Mouse (Mus musculus) intestine, embryonic 16.5 days (tissue): ENCODE data around the gene Mprip. TPM values are rescaled to one million over a fixed set of nuclear protein-coding genes. Genes with fewer than 3 reads are reported as not detected.

Experiments used
- ATAC-seq: fragments of 200-750 bp; cut with Nextera tagmentation; 2 replicates; pipeline ENCODE4 v1.8.0; 2017; ENCODE audit warnings: moderate TSS enrichment, moderate library complexity
- H3K27ac ChIP-seq: fragments of 300-500 bp; sonication (generic); 2 replicates; pipeline ENCODE4 v1.5.1; 2014; ENCODE audit warnings: mild to moderate bottlenecking, low read length
- H3K27me3 ChIP-seq: fragments of 300-500 bp; sonication (generic); replicated peaks from 2 replicates; pipeline ENCODE4 v1.6.1; 2014; ENCODE audit warnings: low read length, control low read depth, mixed read lengths; ENCODE audit not compliant: control insufficient read depth, insufficient read depth
- H3K36me3 ChIP-seq: fragments of 300-500 bp; sonication (generic); 2 replicates; pipeline ENCODE4 v1.6.1; 2014; ENCODE audit warnings: low read length, control low read depth; ENCODE audit not compliant: control insufficient read depth, insufficient read depth
- H3K4me1 ChIP-seq: fragments of 300-500 bp; sonication (generic); 2 replicates; pipeline ENCODE4 v1.6.1; 2014; ENCODE audit warnings: low read length, control low read depth, mixed read lengths; ENCODE audit not compliant: control insufficient read depth, insufficient read depth
- H3K4me2 ChIP-seq: fragments of 300-500 bp; sonication (generic); 2 replicates; pipeline ENCODE4 v1.6.1; 2014; ENCODE audit warnings: low read depth, low read length, control low read depth
- H3K4me3 ChIP-seq: fragments of 300-500 bp; sonication (generic); 2 replicates; pipeline ENCODE4 v1.5.1; 2014; ENCODE audit warnings: mild to moderate bottlenecking, low read length
- H3K9ac ChIP-seq: fragments of 300-500 bp; sonication (generic); 2 replicates; pipeline ENCODE4 v1.6.1; 2014; ENCODE audit warnings: low read depth, low read length
- H3K9me3 ChIP-seq: fragments of 300-500 bp; sonication (generic); 2 replicates; pipeline ENCODE4 v1.6.1; 2016; ENCODE audit warnings: low read length, control low read depth; ENCODE audit not compliant: control insufficient read depth
- WGBS: fragments of 180-500 bp; shearing (Covaris S2); extraction: QIAGEN DNeasy Blood & Tissue Kit; methylation state at CpG from one replicate; pipeline ENCODE4 v1.1.7; 2014; 5-methylcytosine and 5-hydroxymethylcytosine counted together
- polyA plus RNA-seq: library from polyadenylated mRNA; unstranded; fragments of >200 nt; fragmentation: Nextera tagmentation; extraction: Ambion mirVana; gene quantifications from 2 replicates; pipeline ENCODE4 v1.2.1, GENCODE M21; 2015

Mprip gene
- polyA plus RNA-seq, 1 experiment from 2014 or later, result 25.2 TPM

DNA sequence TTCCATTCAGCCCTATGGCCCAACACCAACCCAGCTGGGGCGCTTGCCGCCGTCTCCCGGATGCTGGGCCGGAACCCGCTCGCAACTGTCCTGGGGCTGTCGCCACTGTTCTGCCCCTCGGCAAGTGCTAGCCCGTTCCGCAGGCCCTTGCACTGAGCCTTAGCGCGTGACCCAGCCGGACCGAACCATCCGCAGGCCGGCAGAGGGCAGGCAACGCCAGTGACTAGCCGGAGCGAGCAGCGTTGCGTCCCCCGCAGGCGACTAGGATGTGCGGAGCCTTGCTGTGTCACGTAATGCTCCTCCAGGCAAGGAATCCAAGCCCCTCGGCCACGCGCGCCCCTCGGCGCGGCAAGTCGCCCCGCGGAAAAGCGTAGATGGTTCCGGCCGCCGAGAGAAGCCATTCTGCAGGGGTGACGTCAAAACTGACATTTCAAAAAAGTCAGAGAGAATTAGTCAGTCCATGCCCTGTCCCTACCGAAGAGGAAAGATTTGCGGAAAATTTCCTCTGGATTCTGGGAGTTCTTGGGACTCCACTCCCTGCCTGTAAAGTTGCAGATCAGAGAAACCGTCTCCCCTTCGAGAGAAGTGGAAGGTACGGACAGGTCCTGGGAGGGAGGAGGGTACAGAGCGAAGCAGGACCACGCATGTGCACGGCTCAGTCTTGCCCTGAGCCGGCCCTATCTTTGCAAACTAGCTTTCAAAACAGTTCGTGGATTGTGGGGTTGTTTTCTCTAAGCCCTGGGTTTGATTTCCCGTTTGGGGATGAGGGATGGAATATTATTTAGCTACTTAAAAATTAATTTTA is 148.8 kb downstream of the Mprip start, which contains the start of gene Flcn:
Gene Flcn (minus strand): TSS at position 347 of the 805 bp plus-strand sequence.
- H3K27me3 ChIP-seq, result no peaks in the 10 kb centered on the region
- under 1% methylated on average over 52 of the region's 52 CpGs for WGBS
- peak within 1 kb of the TSS; percentile 94 for H3K27ac ChIP-seq

DNA sequence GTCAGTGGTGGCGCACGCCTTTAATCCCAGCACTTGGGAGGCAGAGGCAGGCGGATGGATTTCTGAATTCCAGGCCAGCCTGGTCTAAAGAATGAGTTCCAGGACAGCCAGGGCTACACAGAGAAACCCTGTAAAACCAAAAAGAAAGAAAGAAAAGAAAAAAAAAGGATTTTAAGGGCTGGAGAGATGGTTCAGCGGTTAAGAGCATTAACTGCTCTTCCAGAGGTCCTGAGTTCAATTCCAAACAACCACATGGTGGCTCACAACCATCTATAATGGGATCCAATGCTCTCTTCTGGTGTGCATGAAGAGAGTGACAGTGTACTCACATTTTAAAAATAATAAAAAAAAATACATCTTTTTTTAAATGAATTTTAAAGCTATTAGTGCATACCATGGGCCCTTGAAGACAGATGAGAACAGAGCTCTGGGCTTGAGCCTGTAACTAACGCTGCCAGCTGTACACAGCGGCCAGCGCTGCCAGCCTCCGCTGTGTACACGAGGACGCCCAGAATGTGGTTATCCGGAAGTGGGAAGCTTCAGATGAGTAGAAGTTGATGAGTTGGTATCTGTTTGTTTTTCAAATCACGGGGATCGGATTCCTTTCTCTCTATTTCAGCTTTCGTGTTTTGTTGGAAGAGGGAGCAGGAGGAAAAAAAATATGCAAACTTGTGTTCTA is 149.5 kb downstream of the Mprip start:
- Histone ChIP-seq H3K4me3 (peak overlapping the region; percentile 69), H3K9me3 (no peaks in the 10 kb centered on the region), H3K9ac (peak overlapping the region; percentile 95), H3K4me2 (peak overlapping the region; percentile 66), H3K36me3 (peaks cover 5% of the 10 kb centered on the region; the same call in 1 of the 2 replicates), H3K4me1 (peaks cover 6% of the 10 kb centered on the region), H3K27me3 (no peaks in the 10 kb centered on the region), H3K27ac (peak overlapping the region; percentile 46; the same call in 1 of the 2 replicates)
- no peak for ATAC-seq
- WGBS, result 59% methylated on average over 14 of the region's 14 CpGs

More for the DNA sequence above, 148.8 kb downstream of the Mprip start, which contains the start of gene Flcn:
- peak within 1 kb of the TSS; percentile 69 for H3K4me3 ChIP-seq
- peaks cover 7% of the 10 kb centered on the region; the same call in 1 of the 2 replicates for H3K36me3 ChIP-seq
- peak; percentile 95 for ATAC-seq
- peak within 1 kb of the TSS; percentile 66 for H3K4me2 ChIP-seq
- no peaks in the 10 kb centered on the region for H3K9me3 ChIP-seq
- H3K9ac ChIP-seq, result peak within 1 kb of the TSS; percentile 95
- H3K4me1 ChIP-seq, result peaks cover 6% of the 10 kb centered on the region

DNA sequence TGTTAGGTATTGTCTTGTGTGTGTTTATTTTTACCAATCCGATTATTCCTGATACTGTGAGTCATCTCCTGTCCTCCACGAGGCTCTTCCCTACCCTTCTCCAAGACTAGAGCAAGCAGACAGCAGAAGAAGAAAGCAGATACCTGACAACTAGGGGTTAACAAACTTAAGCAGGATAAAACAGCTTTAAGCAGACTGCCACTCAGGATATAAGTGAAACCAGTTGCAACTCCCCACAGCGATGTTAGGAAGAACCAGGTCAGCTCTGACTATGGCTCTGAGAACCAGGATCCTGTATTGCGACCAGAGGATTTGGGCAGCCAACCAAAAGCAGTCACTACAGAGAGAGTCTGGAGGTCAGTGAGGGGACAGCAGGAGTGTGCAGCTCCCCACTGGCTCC is 150.1 kb downstream of the Mprip start:
- H3K9ac ChIP-seq, result 0 out of 2 replicates have a peak overlapping the region, but pooled peaks have one; percentile 21
- H3K27ac ChIP-seq, result no peak overlapping the region
- no peak overlapping the region for H3K4me3 ChIP-seq
- peaks cover 6% of the 10 kb centered on the region for H3K4me1 ChIP-seq
- no peak for ATAC-seq
- no peaks in the 10 kb centered on the region for H3K27me3 ChIP-seq
- no peaks in the 10 kb centered on the region for H3K36me3 ChIP-seq
- 56% methylated on average over 4 of the region's 4 CpGs for WGBS
- no peaks in the 10 kb centered on the region for H3K9me3 ChIP-seq
- H3K4me2 ChIP-seq, result peak overlapping the region; percentile 66; the same call in 1 of the 2 replicates

DNA sequence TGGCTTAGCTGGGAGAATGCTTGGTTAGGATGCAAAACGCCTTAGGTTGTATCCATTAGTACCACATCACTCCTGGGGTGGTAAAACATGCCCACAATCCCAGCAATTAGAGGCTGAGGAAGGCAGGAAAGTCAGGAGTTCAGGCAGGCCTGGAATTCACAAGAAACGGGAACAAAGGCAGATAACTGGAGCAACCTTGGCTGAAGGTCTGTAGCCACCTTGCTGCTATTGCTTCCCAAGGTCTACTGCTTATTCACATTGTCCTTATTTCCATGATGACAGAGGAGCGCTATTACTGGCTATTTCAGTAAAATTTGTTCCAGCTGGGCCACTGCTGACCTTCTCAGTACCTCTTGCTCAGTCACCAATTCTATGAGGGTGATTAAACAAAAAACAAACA is 152.2 kb downstream of the Mprip start:
- no peak overlapping the region for H3K27ac ChIP-seq
- peaks cover 1% of the 10 kb centered on the region; the same call in 1 of the 2 replicates for H3K36me3 ChIP-seq
- no peak overlapping the region for H3K4me3 ChIP-seq
- H3K27me3 ChIP-seq, result no peaks in the 10 kb centered on the region
- no peaks in the 10 kb centered on the region for H3K9me3 ChIP-seq
- WGBS, result 60% methylated on average over 3 of the region's 3 CpGs
- no peak for ATAC-seq
- H3K4me2 ChIP-seq, result no peak overlapping the region
- no peak overlapping the region for H3K9ac ChIP-seq
- peaks cover 6% of the 10 kb centered on the region for H3K4me1 ChIP-seq

DNA sequence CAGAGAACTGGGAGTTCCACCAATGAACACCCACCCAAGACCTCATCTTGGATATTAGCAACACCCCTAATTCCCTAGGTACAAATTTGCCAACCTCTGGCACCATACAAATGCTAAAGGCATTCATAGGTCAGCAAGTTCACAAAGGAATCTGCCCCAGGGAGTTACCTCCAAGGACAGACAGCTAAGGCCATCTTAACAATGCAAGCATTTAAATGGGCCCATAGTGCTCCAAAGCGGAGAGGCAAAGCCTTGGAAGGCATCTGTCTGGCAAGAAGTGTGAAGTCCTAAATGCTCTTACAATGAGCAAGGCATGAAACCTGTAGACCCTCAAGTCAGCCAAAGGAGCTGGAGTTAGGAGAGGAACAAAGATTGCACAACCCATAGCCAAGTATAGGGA is 153.2 kb downstream of the Mprip start:
- Histone ChIP-seq H3K4me3 (no peak overlapping the region), H3K27ac (no peak overlapping the region), H3K9me3 (no peaks in the 10 kb centered on the region), H3K9ac (no peak overlapping the region), H3K27me3 (no peaks in the 10 kb centered on the region), H3K4me2 (no peak overlapping the region), H3K36me3 (peaks cover 9% of the 10 kb centered on the region), H3K4me1 (no peaks in the 10 kb centered on the region)
- WGBS, result 97% methylated on average over 1 of the region's 1 CpGs
- ATAC-seq, result no peak

DNA sequence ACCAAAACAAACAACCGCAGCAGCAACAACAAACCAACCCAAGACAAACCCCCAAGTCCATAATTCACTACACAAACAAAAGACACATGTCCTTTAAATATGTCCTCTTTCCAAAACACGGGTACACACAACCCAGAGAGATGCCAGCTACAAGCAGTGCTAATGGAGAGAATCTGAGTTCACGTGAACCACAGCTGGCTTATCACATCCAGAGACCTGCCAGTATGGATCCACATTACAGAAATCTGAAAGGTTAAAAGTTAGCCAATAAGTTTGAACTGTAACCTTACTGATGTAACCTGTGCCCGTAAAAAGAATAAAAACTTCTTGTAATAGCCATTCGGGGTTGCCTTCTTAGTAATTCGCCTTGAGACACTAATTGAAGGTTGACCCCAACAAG is 153.8 kb downstream of the Mprip start:
- H3K27ac ChIP-seq, result no peak overlapping the region
- H3K9me3 ChIP-seq, result no peaks in the 10 kb centered on the region
- no peak for ATAC-seq
- no peak overlapping the region for H3K9ac ChIP-seq
- 83% methylated on average over 6 of the region's 6 CpGs for WGBS
- H3K27me3 ChIP-seq, result no peaks in the 10 kb centered on the region
- no peak overlapping the region for H3K4me3 ChIP-seq
- no peak overlapping the region for H3K4me2 ChIP-seq
- H3K36me3 ChIP-seq, result peaks cover 13% of the 10 kb centered on the region
- no peaks in the 10 kb centered on the region for H3K4me1 ChIP-seq

DNA sequence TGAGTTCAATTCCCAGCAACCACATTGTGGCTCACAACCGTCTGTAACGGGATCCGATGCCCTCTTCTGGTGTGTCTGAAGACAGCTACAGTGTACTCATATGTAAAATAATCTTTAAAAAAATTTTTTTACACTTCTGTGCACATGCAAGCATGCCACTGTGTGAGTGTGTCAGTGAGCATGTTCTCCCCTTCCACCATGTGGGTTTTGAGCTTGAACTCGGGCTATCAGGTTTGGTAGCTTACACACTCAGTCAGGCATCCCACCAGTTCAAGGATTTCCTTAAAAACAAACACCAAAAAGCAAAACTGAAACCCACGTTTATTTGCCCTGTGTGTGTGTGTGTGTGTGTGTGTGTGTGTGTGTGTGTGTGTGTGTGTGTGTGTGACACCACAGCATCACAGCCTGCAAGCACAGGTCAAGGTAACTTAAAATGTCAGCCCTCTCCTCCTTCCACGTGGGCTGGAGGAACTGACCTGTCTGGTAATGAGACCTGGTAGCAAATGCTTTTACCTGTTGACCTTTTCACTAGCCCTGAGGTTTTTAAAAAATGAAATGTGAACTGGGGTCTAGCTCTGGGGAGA is 154.5 kb downstream of the Mprip start:
- Histone ChIP-seq H3K9ac (no peak overlapping the region), H3K4me1 (no peaks in the 10 kb centered on the region), H3K9me3 (no peaks in the 10 kb centered on the region), H3K4me2 (no peak overlapping the region), H3K27ac (no peak overlapping the region), H3K27me3 (no peaks in the 10 kb centered on the region), H3K36me3 (peaks cover 13% of the 10 kb centered on the region), H3K4me3 (no peak overlapping the region)
- ATAC-seq, result no peak
- WGBS, result 85% methylated on average over 6 of the region's 6 CpGs

DNA sequence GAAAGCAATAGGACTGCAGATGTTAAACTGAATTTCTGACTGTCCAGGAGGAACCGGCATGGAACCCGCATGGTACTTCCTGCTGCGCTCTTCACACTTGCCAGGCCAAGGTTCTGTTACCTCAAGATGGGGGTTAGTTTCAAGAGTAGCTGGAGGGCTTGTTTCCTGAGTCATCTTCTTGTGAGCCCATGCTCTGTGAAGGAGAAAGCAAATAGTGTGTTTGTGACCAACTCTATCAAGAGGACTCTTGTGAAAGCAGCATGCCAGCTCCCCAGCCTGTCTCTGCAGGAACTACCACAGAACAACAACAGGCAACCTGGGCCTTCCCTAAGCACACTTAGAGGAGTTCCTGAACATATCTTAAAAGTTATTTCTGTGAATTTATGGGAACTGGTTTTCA is 156.8 kb downstream of the Mprip start:
- Histone ChIP-seq H3K9me3 (no peaks in the 10 kb centered on the region), H3K4me1 (no peaks in the 10 kb centered on the region), H3K27me3 (no peaks in the 10 kb centered on the region), H3K36me3 (peaks cover 17% of the 10 kb centered on the region), H3K4me2 (no peak overlapping the region), H3K27ac (no peak overlapping the region), H3K9ac (no peak overlapping the region), H3K4me3 (no peak overlapping the region)
- WGBS, result 94% methylated on average over 3 of the region's 3 CpGs
- no peak for ATAC-seq

DNA sequence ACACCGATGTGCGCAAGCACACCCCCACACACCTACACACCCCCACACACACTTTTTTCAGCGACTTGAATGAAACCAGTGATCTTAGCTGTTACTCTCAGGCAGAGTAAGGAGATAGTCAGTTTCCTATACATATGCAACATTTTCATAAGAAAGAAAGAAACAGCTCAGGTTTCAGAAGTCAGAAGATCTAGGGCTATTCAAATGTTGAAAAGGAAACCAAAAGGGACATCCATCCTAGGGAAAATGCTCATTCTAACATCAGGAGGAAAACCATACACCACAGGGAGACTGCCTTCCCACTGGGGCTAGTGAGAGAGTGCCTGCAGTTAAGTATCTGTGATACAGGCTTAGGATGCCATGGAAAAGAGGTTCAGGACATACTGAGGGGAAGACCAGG is 160.5 kb downstream of the Mprip start:
- no peak overlapping the region for H3K27ac ChIP-seq
- H3K4me1 ChIP-seq, result no peaks in the 10 kb centered on the region
- no peaks in the 10 kb centered on the region for H3K27me3 ChIP-seq
- H3K9me3 ChIP-seq, result no peaks in the 10 kb centered on the region
- no peak overlapping the region for H3K4me2 ChIP-seq
- H3K4me3 ChIP-seq, result no peak overlapping the region
- peaks cover 31% of the 10 kb centered on the region for H3K36me3 ChIP-seq
- no peak for ATAC-seq
- WGBS, result 94% methylated on average over 3 of the region's 3 CpGs
- H3K9ac ChIP-seq, result no peak overlapping the region
